Mouse (Mus musculus) thymus, adult 2 months (tissue): ENCODE data around the gene Angel2.

ENCODE experiments used
- CTCF ChIP-seq: fragments of 200-500 bp; IDR thresholded peaks from 2 replicates; pipeline ENCODE4 v1.5.1; 2012; ENCODE audit warnings: mild to moderate bottlenecking, control low read depth, low read length, moderate library complexity, borderline replicate concordance; ENCODE audit not compliant: control insufficient read depth, poor library complexity, insufficient read depth; ENCODE audit errors: extremely low read depth
- POLR2A ChIP-seq: fragments of 200-500 bp; IDR thresholded peaks from 2 replicates; pipeline ENCODE4 v1.6.1; 2012; ENCODE audit warnings: mild to moderate bottlenecking, low read length, control low read depth, moderate library complexity; ENCODE audit not compliant: control insufficient read depth, poor library complexity, insufficient read depth; ENCODE audit errors: extremely low read depth

- no peak for TF ChIP-seq CTCF
- TF ChIP-seq POLR2A, result no peak
Measured at GRCm38 (mm10) chr1:190989437-190990082, 64.6 kb downstream of the Angel2 start.
